Mouse (Mus musculus) bone marrow macrophage, adult 2 months (primary cell): ENCODE data around the gene Sept3. TPM values are rescaled to one million over a fixed set of nuclear protein-coding genes. Genes with fewer than 3 reads are reported as not detected.
"Not testable (repeated sequence)": the region's sequence is repeated elsewhere in the genome, so short reads cannot be mapped to it uniquely, and the experiment has no call there.

Source experiments
- H3K27ac ChIP-seq: 2 replicates; pipeline ENCODE4 v1.5.1; 2012; ENCODE audit warnings: low read depth, low read length; ENCODE audit not compliant: insufficient read depth
- H3K4me1 ChIP-seq: 2 replicates; pipeline ENCODE4 v1.6.1; 2012; ENCODE audit warnings: low read length; ENCODE audit not compliant: control insufficient read depth, insufficient read depth
- H3K4me3 ChIP-seq: 2 replicates; pipeline ENCODE4 v1.5.1; 2012; ENCODE audit warnings: mild to moderate bottlenecking, low read length, moderate library complexity; ENCODE audit not compliant: insufficient read depth
- CTCF ChIP-seq: IDR thresholded peaks from 2 replicates; pipeline ENCODE4 v1.5.1; 2012; ENCODE audit warnings: low read depth, mild to moderate bottlenecking, low read length, moderate library complexity
- POLR2A ChIP-seq: IDR thresholded peaks from 2 replicates; pipeline ENCODE4 v1.6.1; 2012; ENCODE audit warnings: mild to moderate bottlenecking, low read depth, low read length, borderline replicate concordance
- polyA plus RNA-seq: library from polyadenylated mRNA; stranded (reverse); fragments of >200 nt; gene quantifications from 2 replicates; pipeline ENCODE4 v1.2.4, GENCODE M21; 2012; ENCODE audit not compliant: missing spikeins, insufficient read depth, insufficient read length

The Sept3 gene
- polyA plus RNA-seq, 1 experiment, result not detected

- peaks cover 6% of the 10 kb centered on the region; the same call in 1 of the 2 replicates for H3K4me1 ChIP-seq
- TF ChIP-seq CTCF (no peak), POLR2A (no peak)
- H3K27ac ChIP-seq, result no peak overlapping the region
- H3K4me3 ChIP-seq, result peak overlapping the region; percentile 88
Observed at GRCm38 (mm10) chr15:82243742-82244114, 31.0 kb upstream of the Sept3 start.

- Histone ChIP-seq H3K4me1 (peaks cover 6% of the 10 kb centered on the region; the same call in 1 of the 2 replicates), H3K27ac (no peak within 1 kb of the TSS), H3K4me3 (peak within 1 kb of the TSS; percentile 88)
- TF ChIP-seq CTCF (no peak), POLR2A (no peak)
Observed at GRCm38 (mm10) chr15:82244115-82244804, 30.4 kb upstream of the Sept3 start, which contains the start of gene Cenpm. TSS of gene Cenpm (minus strand) at chr15:82244748.

- peak overlapping the region; percentile 88 for H3K4me3 ChIP-seq
- H3K27ac ChIP-seq, H3K4me1 ChIP-seq: not testable (repeated sequence)
Observed at GRCm38 (mm10) chr15:82244805-82245161, 29.9 kb upstream of the Sept3 start.

- peaks cover 6% of the 10 kb centered on the region; the same call in 1 of the 2 replicates for H3K4me1 ChIP-seq
- no peak overlapping the region for H3K27ac ChIP-seq
- TF ChIP-seq POLR2A (no peak), CTCF (no peak)
- H3K4me3 ChIP-seq, result no peak overlapping the region
Observed at GRCm38 (mm10) chr15:82247131-82247776, 27.4 kb upstream of the Sept3 start.

GRCm38 (mm10) chr15:82251579-82251978 is 23.1 kb upstream of the Sept3 start:
- TF ChIP-seq POLR2A (no peak), CTCF (no peak)
- H3K27ac ChIP-seq, result no peak overlapping the region
- H3K4me3 ChIP-seq, result no peak overlapping the region
- H3K4me1 ChIP-seq, result peaks cover 6% of the 10 kb centered on the region; the same call in 1 of the 2 replicates

GRCm38 (mm10) chr15:82252097-82252496 is 22.6 kb upstream of the Sept3 start, which contains the start of gene 1500009C09Rik:
TSS of gene 1500009C09Rik (plus strand) at chr15:82252397.
- no peak within 1 kb of the TSS for H3K27ac ChIP-seq
- peaks cover 3% of the 10 kb centered on the region; the same call in 1 of the 2 replicates for H3K4me1 ChIP-seq
- TF ChIP-seq CTCF (no peak), POLR2A (no peak)
- no peak within 1 kb of the TSS for H3K4me3 ChIP-seq

- no peaks in the 10 kb centered on the region for H3K4me1 ChIP-seq
- H3K4me3 ChIP-seq, result no peak overlapping the region
- no peak overlapping the region for H3K27ac ChIP-seq
- TF ChIP-seq CTCF (no peak), POLR2A (no peak)
Observed at GRCm38 (mm10) chr15:82255248-82255647, 19.4 kb upstream of the Sept3 start.

GRCm38 (mm10) chr15:82255944-82256383 is 18.7 kb upstream of the Sept3 start:
- H3K27ac ChIP-seq, result no peak overlapping the region
- TF ChIP-seq CTCF (no peak), POLR2A (no peak)
- no peaks in the 10 kb centered on the region for H3K4me1 ChIP-seq
- no peak overlapping the region for H3K4me3 ChIP-seq

GRCm38 (mm10) chr15:82259510-82259909 is 15.2 kb upstream of the Sept3 start:
- Histone ChIP-seq H3K4me3 (no peak overlapping the region), H3K27ac (no peak overlapping the region)
- TF ChIP-seq CTCF (peak; percentile 99), POLR2A (no peak)

GRCm38 (mm10) chr15:82266356-82266755 is 8.3 kb upstream of the Sept3 start:
- Histone ChIP-seq H3K4me3 (no peak overlapping the region), H3K4me1 (no peaks in the 10 kb centered on the region), H3K27ac (no peak overlapping the region)
- TF ChIP-seq POLR2A (no peak), CTCF (peak; percentile 97)

More at GRCm38 (mm10) chr15:82259510-82259909, 15.2 kb upstream of the Sept3 start:
- no peaks in the 10 kb centered on the region for H3K4me1 ChIP-seq

- no peak overlapping the region for H3K27ac ChIP-seq
- no peaks in the 10 kb centered on the region for H3K4me1 ChIP-seq
- no peak overlapping the region for H3K4me3 ChIP-seq
- no peak for TF ChIP-seq CTCF
- no peak for TF ChIP-seq POLR2A
Observed at GRCm38 (mm10) chr15:82268185-82268584, 6.5 kb upstream of the Sept3 start.
